Mouse (Mus musculus): ENCODE data around the gene Gtf2h2. TPM values are rescaled to one million over a fixed set of nuclear protein-coding genes. Genes with fewer than 3 reads are reported as not detected.
"Not testable (repeated sequence)": the region's sequence is repeated elsewhere in the genome, so short reads cannot be mapped to it uniquely, and the experiment has no call there.

Gtf2h2 gene
- total and polyA plus RNA-seq, 2 experiments: 19.1 to 20.8 TPM

GRCm38 (mm10) chr13:100516213-100517105 is 24.1 kb upstream of the Gtf2h2 start:
- TF ChIP-seq POLR2A (IDR thresholded peaks at IDR 0.05; ENCODE audit: extremely low read depth, insufficient read depth, low read length) (no peak), CTCF (IDR thresholded peaks at IDR 0.05; ENCODE audit: low read depth, low read length) (no peak)
- 82% methylated on average over 12 of the region's 12 CpGs for WGBS
- peaks cover 10% of the 10 kb centered on the region; the same call in 1 of the 2 replicates for H3K79me2 ChIP-seq (ENCODE audit: control insufficient read depth, insufficient read depth, low read length)
- H3K4me1 ChIP-seq (ENCODE audit: control insufficient read depth, insufficient read depth, low read length): peaks cover 8% of the 10 kb centered on the region
- peaks cover 7% of the 10 kb centered on the region for H3K36me3 ChIP-seq (ENCODE audit: control insufficient read depth, insufficient read depth, low read length)
- no peak overlapping the region for H3K9ac ChIP-seq (ENCODE audit: low read depth, low read length)
- no peak overlapping the region for H3K4me3 ChIP-seq (ENCODE audit: insufficient read depth, low read depth, low read length)
- H3K27me3 ChIP-seq (ENCODE audit: control insufficient read depth, insufficient read depth, low read length): no peaks in the 10 kb centered on the region
- no peak for DNase-seq (ENCODE audit: extremely low read depth, low read depth, low spot score)
- no peak overlapping the region for H3K27ac ChIP-seq (replicated peaks; ENCODE audit: insufficient read depth, low read depth, low read length)

- no peak for TF ChIP-seq POLR2A (IDR thresholded peaks at IDR 0.05; ENCODE audit: extremely low read depth, insufficient read depth, low read length)
- TF ChIP-seq CTCF (IDR thresholded peaks at IDR 0.05; ENCODE audit: low read depth, low read length): no peak
- WGBS: 92% methylated on average over 2 of the region's 2 CpGs
Observed at GRCm38 (mm10) chr13:100512792-100513191, 20.4 kb upstream of the Gtf2h2 start.

DNA sequence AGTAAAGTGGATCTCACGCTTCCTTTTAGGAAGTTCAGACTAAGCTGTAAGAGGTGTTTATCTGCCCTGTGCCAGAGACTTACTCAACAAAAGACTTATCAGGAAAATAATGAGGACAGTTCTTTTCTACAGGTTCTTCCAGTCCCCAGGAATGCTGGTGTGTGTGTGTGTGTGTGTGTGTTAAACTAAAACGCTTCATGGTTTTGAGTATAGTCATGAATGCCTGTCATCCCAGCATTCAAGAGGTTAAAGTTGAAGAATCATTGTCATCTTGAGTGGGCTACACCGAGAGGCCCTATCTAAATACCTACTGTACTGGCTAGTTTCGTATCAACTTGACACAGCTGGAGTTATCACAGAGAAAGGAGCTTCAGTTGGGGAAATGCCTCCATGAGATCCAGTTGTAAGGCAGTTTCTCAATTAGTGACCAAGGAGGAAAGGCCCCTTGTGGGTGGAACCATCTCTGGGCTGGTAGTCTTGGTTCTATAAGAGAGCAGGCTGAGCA is 19.5 kb upstream of the Gtf2h2 start:
- TF ChIP-seq POLR2A (IDR thresholded peaks at IDR 0.05; ENCODE audit: extremely low read depth, insufficient read depth, low read length) (no peak), CTCF (IDR thresholded peaks at IDR 0.05; ENCODE audit: low read depth, low read length) (no peak)
- 85% methylated on average over 4 of the region's 4 CpGs for WGBS
- H3K79me2 ChIP-seq (ENCODE audit: control insufficient read depth, insufficient read depth, low read length): no peaks in the 10 kb centered on the region; the same call in 1 of the 2 replicates
- H3K36me3 ChIP-seq (ENCODE audit: control insufficient read depth, insufficient read depth, low read length): peaks cover 9% of the 10 kb centered on the region
- H3K27ac ChIP-seq (replicated peaks; ENCODE audit: insufficient read depth, low read depth, low read length): no peak overlapping the region
- H3K4me3 ChIP-seq (ENCODE audit: insufficient read depth, low read depth, low read length): no peak overlapping the region
- H3K27me3 ChIP-seq (ENCODE audit: control insufficient read depth, insufficient read depth, low read length): no peaks in the 10 kb centered on the region
- H3K9ac ChIP-seq (ENCODE audit: low read depth, low read length): no peak overlapping the region
- peaks cover 8% of the 10 kb centered on the region for H3K4me1 ChIP-seq (ENCODE audit: control insufficient read depth, insufficient read depth, low read length)
- DNase-seq (ENCODE audit: extremely low read depth, low read depth, low spot score): no peak

More at GRCm38 (mm10) chr13:100512792-100513191, 20.4 kb upstream of the Gtf2h2 start:
- no peak overlapping the region for H3K27ac ChIP-seq (replicated peaks; ENCODE audit: insufficient read depth, low read depth, low read length)
- H3K4me1 ChIP-seq (ENCODE audit: control insufficient read depth, insufficient read depth, low read length): peaks cover 8% of the 10 kb centered on the region
- peaks cover 9% of the 10 kb centered on the region for H3K36me3 ChIP-seq (ENCODE audit: control insufficient read depth, insufficient read depth, low read length)
- H3K27me3 ChIP-seq (ENCODE audit: control insufficient read depth, insufficient read depth, low read length): no peaks in the 10 kb centered on the region
- H3K4me3 ChIP-seq (ENCODE audit: insufficient read depth, low read depth, low read length): no peak overlapping the region
- no peaks in the 10 kb centered on the region; the same call in 1 of the 2 replicates for H3K79me2 ChIP-seq (ENCODE audit: control insufficient read depth, insufficient read depth, low read length)
- no peak for DNase-seq (ENCODE audit: extremely low read depth, low read depth, low spot score)
- H3K9ac ChIP-seq (ENCODE audit: low read depth, low read length): no peak overlapping the region

DNA sequence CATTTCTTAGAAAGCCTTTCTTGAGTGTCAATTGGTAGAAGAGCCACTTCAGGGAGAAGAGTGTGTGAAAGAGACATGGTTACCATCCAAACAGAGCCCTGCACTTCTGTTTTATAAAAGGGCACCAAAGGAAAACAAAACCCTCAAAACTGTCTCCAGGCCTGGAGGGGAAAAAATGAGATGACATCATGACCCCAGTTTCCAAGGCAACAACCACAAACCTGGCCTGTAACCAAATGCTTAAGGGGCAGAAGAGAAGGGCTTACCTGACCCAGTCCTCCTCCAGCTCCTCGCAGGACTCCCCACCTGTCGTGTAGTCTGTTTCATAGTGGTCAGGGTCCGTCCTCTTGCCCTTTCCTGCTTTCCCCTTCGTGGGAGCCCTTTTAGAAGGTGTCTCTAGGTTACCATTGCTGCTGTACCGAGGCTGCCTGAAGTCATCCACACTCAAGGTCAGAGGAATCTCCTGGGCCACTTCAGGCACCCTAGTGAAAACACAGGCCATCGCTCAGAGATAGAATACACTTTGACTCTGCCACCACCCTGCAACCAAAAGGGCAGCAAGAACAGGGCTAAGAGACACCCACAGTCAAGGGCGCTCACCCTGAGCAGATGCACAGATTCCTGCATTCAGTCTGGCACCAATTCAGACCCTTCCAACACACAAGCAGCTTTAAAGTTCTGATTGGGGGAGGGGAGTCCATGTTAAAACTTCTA is 18.9 kb upstream of the Gtf2h2 start:
- Histone ChIP-seq H3K79me2 (ENCODE audit: control insufficient read depth, insufficient read depth, low read length) (no peaks in the 10 kb centered on the region), H3K36me3 (ENCODE audit: control insufficient read depth, insufficient read depth, low read length) (peaks cover 9% of the 10 kb centered on the region), H3K27me3 (ENCODE audit: control insufficient read depth, insufficient read depth, low read length) (no peaks in the 10 kb centered on the region), H3K9ac (ENCODE audit: low read depth, low read length) (no peak overlapping the region), H3K4me3 (ENCODE audit: insufficient read depth, low read depth, low read length) (no peak overlapping the region), H3K27ac (replicated peaks; ENCODE audit: insufficient read depth, low read depth, low read length) (no peak overlapping the region), H3K4me1 (ENCODE audit: control insufficient read depth, insufficient read depth, low read length) (peaks cover 8% of the 10 kb centered on the region)
- WGBS: 78% methylated on average over 7 of the region's 7 CpGs
- no peak for DNase-seq (ENCODE audit: extremely low read depth, low read depth, low spot score)
- TF ChIP-seq POLR2A (IDR thresholded peaks at IDR 0.05; ENCODE audit: extremely low read depth, insufficient read depth, low read length) (no peak), CTCF (IDR thresholded peaks at IDR 0.05; ENCODE audit: low read depth, low read length) (no peak)

DNA sequence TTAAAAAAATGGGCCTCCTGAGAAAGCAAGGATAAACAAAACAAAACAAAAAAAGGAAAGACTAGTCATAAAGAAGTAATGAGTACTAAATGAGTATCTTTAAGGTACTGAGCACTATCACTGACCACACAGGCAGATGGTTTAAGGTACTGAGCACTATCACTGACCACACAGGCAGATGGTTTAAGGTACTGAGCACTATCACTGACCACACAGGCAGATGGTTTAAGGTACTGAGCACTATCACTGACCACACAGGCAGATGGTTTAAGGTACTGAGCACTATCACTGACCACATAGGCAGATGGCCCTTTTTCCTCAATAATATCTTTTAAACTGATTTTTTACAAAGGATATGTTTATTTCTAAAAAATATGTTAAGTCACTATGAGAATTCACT is 7.2 kb upstream of the Gtf2h2 start:
- H3K27ac ChIP-seq (replicated peaks; ENCODE audit: insufficient read depth, low read depth, low read length); H3K9ac ChIP-seq (ENCODE audit: low read depth, low read length); DNase-seq (ENCODE audit: extremely low read depth, low read depth, low spot score); H3K27me3 ChIP-seq (ENCODE audit: control insufficient read depth, insufficient read depth, low read length); H3K4me1 ChIP-seq (ENCODE audit: control insufficient read depth, insufficient read depth, low read length); H3K36me3 ChIP-seq (ENCODE audit: control insufficient read depth, insufficient read depth, low read length); H3K4me3 ChIP-seq (ENCODE audit: insufficient read depth, low read depth, low read length); H3K79me2 ChIP-seq (ENCODE audit: control insufficient read depth, insufficient read depth, low read length): not testable (repeated sequence)

All from liver, adult 2 months (tissue).